Mouse (Mus musculus): ENCODE measurements around the gene Arid3c. TPM values are rescaled to one million over a fixed set of nuclear protein-coding genes. Genes with fewer than 3 reads are reported as not detected.
"Not testable (repeated sequence)": the region's sequence is repeated elsewhere in the genome, so short reads cannot be mapped to it uniquely, and the experiment has no call there.

Gene Arid3c
- polyA plus RNA-seq, 1 experiment, result not detected

GRCm38 (mm10) chr4:41685882-41686492 lies 45.0 kb downstream of the Arid3c start:
- not testable (repeated sequence) for H3K4me1 ChIP-seq; H3K9me3 ChIP-seq; H3K4me3 ChIP-seq (replicated peaks); H3K36me3 ChIP-seq (replicated peaks; ENCODE audit: low read length)
- H3K27me3 ChIP-seq (replicated peaks), result peaks cover 17% of the 10 kb centered on the region

- not testable (repeated sequence) for H3K9me3 ChIP-seq; H3K4me3 ChIP-seq (replicated peaks); H3K36me3 ChIP-seq (replicated peaks; ENCODE audit: low read length); H3K4me1 ChIP-seq
- peaks cover 26% of the 10 kb centered on the region for H3K27me3 ChIP-seq (replicated peaks)
Measured at GRCm38 (mm10) chr4:41684931-41685453, 46.0 kb downstream of the Arid3c start.

- not testable (repeated sequence) for H3K4me3 ChIP-seq (replicated peaks); H3K36me3 ChIP-seq (replicated peaks; ENCODE audit: low read length); H3K4me1 ChIP-seq; H3K9me3 ChIP-seq
- H3K27me3 ChIP-seq (replicated peaks), result peaks cover 32% of the 10 kb centered on the region
Measured at GRCm38 (mm10) chr4:41684131-41684930, 46.6 kb downstream of the Arid3c start.

GRCm38 (mm10) chr4:41683303-41683702 lies 47.6 kb downstream of the Arid3c start:
- not testable (repeated sequence) for H3K9me3 ChIP-seq; H3K36me3 ChIP-seq (replicated peaks; ENCODE audit: low read length); H3K4me1 ChIP-seq; H3K4me3 ChIP-seq (replicated peaks)
- peaks cover 42% of the 10 kb centered on the region for H3K27me3 ChIP-seq (replicated peaks)

- Histone ChIP-seq H3K36me3 (replicated peaks; ENCODE audit: low read length) (no peaks in the 10 kb centered on the region), H3K9me3 (no peaks in the 10 kb centered on the region), H3K4me3 (replicated peaks) (no peak overlapping the region), H3K27me3 (replicated peaks) (peaks cover 47% of the 10 kb centered on the region), H3K4me1 (no peaks in the 10 kb centered on the region)
- no peak for TF ChIP-seq GATA1 (IDR thresholded peaks at IDR 0.05; ENCODE audit: borderline replicate concordance, low read length)
- no peak for TF ChIP-seq FLI1 (IDR thresholded peaks at IDR 0.05; ENCODE audit: low read length)
Measured at GRCm38 (mm10) chr4:41682789-41683188, 48.2 kb downstream of the Arid3c start.

GRCm38 (mm10) chr4:41681947-41682346 lies 49.0 kb downstream of the Arid3c start:
- H3K4me3 ChIP-seq (replicated peaks), result peak overlapping the region; percentile 48
- no peaks in the 10 kb centered on the region for H3K4me1 ChIP-seq
- H3K27me3 ChIP-seq (replicated peaks), result peaks cover 54% of the 10 kb centered on the region
- H3K36me3 ChIP-seq (replicated peaks; ENCODE audit: low read length), result no peaks in the 10 kb centered on the region
- TF ChIP-seq FLI1 (IDR thresholded peaks at IDR 0.05; ENCODE audit: low read length) (no peak), GATA1 (IDR thresholded peaks at IDR 0.05; ENCODE audit: borderline replicate concordance, low read length) (no peak)
- no peaks in the 10 kb centered on the region for H3K9me3 ChIP-seq

GRCm38 (mm10) chr4:41681176-41681575 lies 49.8 kb downstream of the Arid3c start:
- Histone ChIP-seq H3K36me3 (replicated peaks; ENCODE audit: low read length) (no peaks in the 10 kb centered on the region), H3K27me3 (replicated peaks) (peaks cover 61% of the 10 kb centered on the region), H3K4me3 (replicated peaks) (no peak overlapping the region), H3K4me1 (no peaks in the 10 kb centered on the region), H3K9me3 (no peaks in the 10 kb centered on the region)
- TF ChIP-seq FLI1 (IDR thresholded peaks at IDR 0.05; ENCODE audit: low read length) (no peak), GATA1 (IDR thresholded peaks at IDR 0.05; ENCODE audit: borderline replicate concordance, low read length) (no peak)

- Histone ChIP-seq H3K27me3 (replicated peaks) (peaks cover 77% of the 10 kb centered on the region), H3K4me1 (no peaks in the 10 kb centered on the region), H3K36me3 (replicated peaks; ENCODE audit: low read length) (no peaks in the 10 kb centered on the region), H3K4me3 (replicated peaks) (no peak overlapping the region), H3K9me3 (no peaks in the 10 kb centered on the region)
- TF ChIP-seq FLI1 (IDR thresholded peaks at IDR 0.05; ENCODE audit: low read length), result no peak
- no peak for TF ChIP-seq GATA1 (IDR thresholded peaks at IDR 0.05; ENCODE audit: borderline replicate concordance, low read length)
Measured at GRCm38 (mm10) chr4:41679291-41679690, 51.7 kb downstream of the Arid3c start.

- no peak for TF ChIP-seq FLI1 (IDR thresholded peaks at IDR 0.05; ENCODE audit: low read length)
- no peak for TF ChIP-seq GATA1 (IDR thresholded peaks at IDR 0.05; ENCODE audit: borderline replicate concordance, low read length)
- Histone ChIP-seq H3K4me3 (replicated peaks) (no peak overlapping the region), H3K27me3 (replicated peaks) (peaks cover 81% of the 10 kb centered on the region), H3K4me1 (no peaks in the 10 kb centered on the region), H3K9me3 (no peaks in the 10 kb centered on the region), H3K36me3 (replicated peaks; ENCODE audit: low read length) (no peaks in the 10 kb centered on the region)
Measured at GRCm38 (mm10) chr4:41678863-41679262, 52.1 kb downstream of the Arid3c start.

- no peak overlapping the region for H3K4me3 ChIP-seq (replicated peaks)
- no peaks in the 10 kb centered on the region for H3K9me3 ChIP-seq
- no peaks in the 10 kb centered on the region for H3K36me3 ChIP-seq (replicated peaks; ENCODE audit: low read length)
- H3K27me3 ChIP-seq (replicated peaks), result peaks cover 89% of the 10 kb centered on the region
- H3K4me1 ChIP-seq, result no peaks in the 10 kb centered on the region
- TF ChIP-seq GATA1 (IDR thresholded peaks at IDR 0.05; ENCODE audit: borderline replicate concordance, low read length) (no peak), FLI1 (IDR thresholded peaks at IDR 0.05; ENCODE audit: low read length) (no peak)
Measured at GRCm38 (mm10) chr4:41677006-41677629, 53.8 kb downstream of the Arid3c start.
